Mouse (Mus musculus) retina, embryonic 14.5 days (tissue): ENCODE data around the gene Slc35d3.

ENCODE experiments used
- DNase-seq: peaks from one replicate; pipeline ENCODE4 v3.0.0-alpha.2; 2015; ENCODE audit warnings: low spot score

The Slc35d3 gene

GRCm38 (mm10) chr10:19835887-19836710 is 15.2 kb downstream of the Slc35d3 start:
- DNase-seq: no peak

DNA sequence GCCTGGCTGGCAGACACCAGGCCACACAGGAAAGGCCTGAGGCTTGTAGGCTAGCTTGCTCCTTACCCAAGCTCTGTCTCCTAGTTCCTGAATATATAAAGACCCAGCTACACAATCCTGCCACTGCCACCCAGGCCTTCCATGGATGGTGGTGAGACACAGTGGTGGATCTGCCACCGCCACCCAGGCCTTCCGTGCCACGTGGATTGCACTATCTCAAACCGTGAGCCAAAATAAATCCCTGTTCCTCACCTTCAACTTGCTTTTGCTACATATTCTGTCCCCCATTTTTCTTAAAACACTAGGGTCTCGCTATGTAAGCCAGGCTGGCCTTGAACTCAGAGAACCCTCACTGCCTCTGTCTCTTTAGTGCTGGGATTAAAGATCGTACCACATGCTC is 17.0 kb downstream of the Slc35d3 start:
- no peak for DNase-seq

DNA sequence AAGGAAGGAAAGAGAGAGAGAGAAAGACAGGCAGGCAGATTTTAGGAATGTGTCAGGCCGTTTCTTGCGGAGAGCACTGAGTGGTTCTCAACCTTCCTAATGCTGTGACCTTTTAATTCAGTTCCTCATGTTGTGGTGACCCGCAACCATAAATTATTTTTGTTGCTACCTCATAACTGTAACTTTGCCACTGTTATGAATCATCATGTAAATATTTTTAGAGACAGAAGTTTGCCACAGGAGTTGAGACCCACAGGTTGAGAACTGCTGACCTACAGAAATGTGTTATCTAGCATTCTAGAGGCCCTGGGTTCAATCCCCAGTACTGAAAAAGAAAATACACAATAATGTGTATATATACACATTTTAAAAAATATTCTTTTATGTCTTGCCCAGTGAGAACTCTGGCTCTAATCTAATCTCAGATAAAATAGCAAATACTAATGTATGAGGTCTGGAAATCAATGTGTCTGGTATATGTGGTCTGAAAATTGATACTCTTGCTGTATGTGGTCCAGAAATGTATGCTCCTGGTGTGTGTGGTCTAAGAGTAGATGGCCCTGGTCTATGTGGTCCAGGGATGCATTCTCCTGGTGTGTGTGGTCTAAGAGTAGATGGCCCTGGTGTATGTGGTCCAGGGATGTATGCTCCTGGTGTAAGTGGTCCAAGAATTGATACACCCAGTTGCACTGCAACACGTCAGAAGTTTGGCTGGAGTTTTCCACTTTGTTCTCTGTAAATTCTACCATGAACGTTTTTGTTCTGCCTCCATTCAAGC is 20.0 kb downstream of the Slc35d3 start:
- no peak for DNase-seq

DNA sequence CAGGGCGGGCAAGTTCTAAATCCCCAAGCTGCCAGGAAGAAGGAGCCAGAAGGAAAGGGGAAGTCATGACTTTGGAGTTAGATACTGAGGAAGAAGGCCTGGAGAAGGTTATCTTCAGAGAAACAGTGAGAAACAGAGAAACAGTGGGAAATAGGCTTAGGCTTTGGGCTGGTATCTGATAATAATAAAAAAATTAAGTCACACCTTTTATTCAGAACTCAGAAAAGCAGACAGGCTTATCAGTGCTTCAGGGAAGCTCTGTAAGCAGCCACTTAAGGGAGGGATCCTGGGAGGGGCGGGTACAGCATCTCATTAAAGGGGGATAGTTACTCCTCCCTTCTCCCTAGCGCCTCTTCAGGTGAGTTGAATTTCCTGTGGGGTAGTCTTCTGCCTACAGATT is 30.3 kb downstream of the Slc35d3 start:
- no peak for DNase-seq

DNA sequence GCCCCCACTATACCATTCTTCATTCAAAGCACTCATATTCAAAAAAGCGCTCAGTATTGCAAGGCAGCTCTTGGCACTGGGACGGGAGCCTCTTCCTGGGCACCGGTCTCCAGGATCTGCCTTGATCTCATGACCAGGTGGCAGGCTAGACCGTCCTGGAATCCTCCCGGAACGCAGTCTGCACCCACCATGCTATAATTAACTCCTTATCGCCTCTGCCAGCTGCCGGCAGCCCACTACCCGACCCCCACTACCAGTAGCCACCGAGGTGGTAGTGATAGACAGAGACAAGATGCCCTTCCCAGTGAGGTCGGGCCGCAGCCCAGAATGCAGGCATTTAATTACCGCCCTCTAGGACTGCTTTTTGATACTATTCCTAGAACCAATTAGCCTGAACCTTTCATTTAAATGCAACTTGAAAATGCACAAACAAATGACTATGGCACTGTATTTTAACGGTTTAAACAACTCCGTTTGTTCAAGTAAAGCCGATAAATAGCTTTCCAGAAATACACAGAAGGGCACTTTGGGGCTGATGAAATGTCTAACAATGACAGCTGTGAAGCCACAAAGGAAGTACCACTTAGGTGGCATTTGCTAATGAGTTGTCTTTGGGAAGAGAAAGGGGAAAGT is 32.4 kb downstream of the Slc35d3 start:
- DNase-seq: peak; percentile 13

- DNase-seq: peak; percentile 19
Observed at GRCm38 (mm10) chr10:19815371-19815770, 35.9 kb downstream of the Slc35d3 start.

- DNase-seq: peak; percentile 64
Observed at GRCm38 (mm10) chr10:19811436-19812172, 39.7 kb downstream of the Slc35d3 start.

- DNase-seq: no peak
Observed at GRCm38 (mm10) chr10:19804763-19805162, 46.5 kb downstream of the Slc35d3 start.

DNA sequence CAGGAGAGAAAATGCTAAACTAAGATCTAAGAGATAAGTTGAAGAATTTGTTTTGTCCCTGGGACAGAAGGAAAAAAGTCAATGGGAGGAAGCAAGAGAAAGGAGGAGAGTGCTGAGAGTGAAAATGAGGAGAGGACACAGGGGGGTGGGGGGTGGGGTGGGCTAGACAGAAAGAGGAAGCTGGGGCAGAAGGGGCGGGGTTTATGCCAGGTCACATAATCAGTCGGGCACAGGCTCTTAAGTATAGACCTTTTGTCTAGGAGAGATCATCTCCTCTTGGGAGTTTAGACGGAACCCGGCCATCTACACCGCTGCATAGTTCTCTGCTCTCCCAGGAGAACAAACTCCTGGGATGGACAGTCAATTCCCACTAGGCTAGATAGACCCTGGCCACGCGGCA is 48.3 kb downstream of the Slc35d3 start:
- DNase-seq: no peak
